Mouse (Mus musculus): ENCODE results near the gene Ccl2. TPM values are rescaled to one million over a fixed set of nuclear protein-coding genes. Genes with fewer than 3 reads are reported as not detected.
A peak's percentile ranks its signal among the peaks of the same experiment; 100 is the strongest.

Gene Ccl2
- polyA plus RNA-seq, 1 experiment from 2014 or later, result 8.0 TPM

DNA sequence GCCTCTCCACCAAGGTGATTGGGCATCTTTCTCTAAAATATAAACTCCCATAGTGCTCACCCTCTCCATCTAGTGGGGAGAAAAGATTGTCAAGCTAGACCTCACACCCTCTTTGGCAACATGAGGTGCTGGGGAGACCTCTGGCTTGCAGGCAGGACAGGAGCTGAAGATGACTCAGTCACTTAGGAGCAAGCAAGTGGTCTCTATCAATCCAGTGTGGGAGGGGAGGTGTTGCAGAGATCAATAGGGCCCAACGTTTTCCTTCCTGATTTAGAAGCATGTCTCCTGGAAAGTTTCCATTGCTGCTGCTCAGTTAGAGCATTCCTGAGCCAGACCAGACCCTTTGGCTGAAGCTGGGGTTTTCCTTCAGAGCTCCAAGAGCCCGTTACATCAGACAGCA lies 3.2 kb downstream of the Ccl2 start, which contains the start of gene Gm17268:
Gene Gm17268 (minus strand): TSS at position 28 of the 400 bp plus-strand sequence.
- Histone ChIP-seq H3K4me1 (peaks cover 21% of the 10 kb centered on the region), H3K9ac (no peak within 1 kb of the TSS), H3K27me3 (no peaks in the 10 kb centered on the region), H3K4me2 (no peak within 1 kb of the TSS), H3K4me3 (no peak within 1 kb of the TSS), H3K27ac (peak within 1 kb of the TSS; percentile 50; the same call in 1 of the 2 replicates), H3K9me3 (no peaks in the 10 kb centered on the region), H3K36me3 (no peaks in the 10 kb centered on the region)
- WGBS, result 20% methylated on average over 2 of the region's 2 CpGs
- ATAC-seq (ENCODE audit: insufficient number of reproducible peaks, low FRiP score, low TSS enrichment, low read depth), result no peak

DNA sequence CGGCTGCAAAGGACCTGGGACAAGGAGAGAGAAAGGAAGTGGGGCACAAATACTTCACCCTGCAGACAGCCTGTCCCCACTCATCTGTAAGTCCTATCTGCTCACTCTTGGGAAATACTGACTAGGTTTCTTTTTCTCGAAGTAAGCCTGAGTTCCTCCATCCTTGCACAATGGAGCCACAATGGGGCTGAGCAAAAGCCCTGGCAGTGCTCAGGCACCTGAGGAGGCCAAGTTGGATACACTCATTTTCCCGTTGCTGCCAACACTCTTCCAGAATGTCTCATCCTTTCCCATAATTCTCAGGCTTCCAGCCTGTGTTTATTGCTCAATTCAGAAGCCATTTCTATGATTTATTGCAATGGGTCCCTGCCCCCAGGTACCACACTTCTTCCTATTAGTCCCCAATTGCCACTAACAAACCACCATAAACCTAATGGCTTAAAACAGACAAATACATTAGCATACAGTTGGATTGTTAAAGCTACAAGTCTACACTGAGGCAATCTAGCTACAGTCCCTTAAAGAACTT lies 3.8 kb downstream of the Ccl2 start:
- 43% methylated on average over 3 of the region's 3 CpGs for WGBS
- Histone ChIP-seq H3K4me3 (no peak overlapping the region), H3K27me3 (no peaks in the 10 kb centered on the region), H3K4me1 (peaks cover 19% of the 10 kb centered on the region), H3K27ac (peak overlapping the region; percentile 50; the same call in 1 of the 2 replicates), H3K9me3 (no peaks in the 10 kb centered on the region), H3K9ac (no peak overlapping the region), H3K4me2 (no peak overlapping the region), H3K36me3 (no peaks in the 10 kb centered on the region)
- no peak for ATAC-seq (ENCODE audit: insufficient number of reproducible peaks, low FRiP score, low TSS enrichment, low read depth)

DNA sequence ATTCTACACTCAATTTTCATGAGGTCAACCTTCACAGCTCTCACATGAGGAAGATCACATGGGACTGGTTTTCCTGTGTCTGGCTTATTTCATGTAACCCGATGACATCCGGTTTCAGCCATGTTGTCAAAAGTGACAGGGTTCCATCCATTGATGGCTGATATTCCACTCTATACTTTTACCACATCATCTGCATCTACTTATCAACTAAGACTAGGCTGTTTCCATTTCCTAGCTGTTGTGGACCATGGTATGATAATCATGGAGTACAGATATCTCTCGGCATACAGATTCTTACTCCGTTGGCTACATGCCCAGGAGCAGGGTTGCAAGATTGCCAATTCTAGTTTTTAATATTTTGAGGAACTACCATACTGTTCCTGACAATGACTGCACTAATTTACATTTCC lies 6.3 kb downstream of the Ccl2 start:
- Histone ChIP-seq H3K36me3 (no peaks in the 10 kb centered on the region), H3K9ac (no peak overlapping the region), H3K27me3 (0 out of 2 replicates have a peak, but pooled peaks cover 3% of the 10 kb centered on the region), H3K27ac (no peak overlapping the region), H3K4me2 (no peak overlapping the region), H3K9me3 (no peaks in the 10 kb centered on the region), H3K4me3 (no peak overlapping the region), H3K4me1 (peaks cover 10% of the 10 kb centered on the region; the same call in 1 of the 2 replicates)
- ATAC-seq (ENCODE audit: insufficient number of reproducible peaks, low FRiP score, low TSS enrichment, low read depth), result no peak
- WGBS, result 75% methylated on average over 4 of the region's 4 CpGs

DNA sequence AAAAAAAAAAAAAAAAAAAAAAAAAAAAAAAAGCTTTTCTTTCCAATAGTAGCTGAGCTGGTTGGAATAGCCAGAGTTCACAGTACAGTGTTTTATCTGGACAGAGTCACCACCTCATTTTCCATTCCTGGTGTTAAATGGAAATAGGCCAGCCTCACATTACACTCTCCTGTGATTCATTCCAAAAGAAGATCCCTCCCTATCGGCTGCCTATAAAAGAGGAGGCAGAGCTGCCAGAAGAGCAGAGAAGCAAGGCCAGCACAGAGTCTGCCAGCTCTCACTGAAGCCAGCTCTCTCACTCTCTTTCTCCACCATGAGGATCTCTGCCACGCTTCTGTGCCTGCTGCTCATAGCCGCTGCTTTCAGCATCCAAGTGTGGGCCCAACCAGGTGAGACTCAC lies 10.1 kb downstream of the Ccl2 start, which contains the start of gene Ccl7:
Gene Ccl7 (plus strand): TSS at position 242 of the 400 bp plus-strand sequence.
- no peak within 1 kb of the TSS for H3K4me3 ChIP-seq
- WGBS, result 44% methylated on average over 3 of the region's 3 CpGs
- 0 out of 2 replicates have a peak, but pooled peaks cover 3% of the 10 kb centered on the region for H3K27me3 ChIP-seq
- H3K4me1 ChIP-seq, result 0 out of 2 replicates have a peak, but pooled peaks cover 4% of the 10 kb centered on the region
- no peaks in the 10 kb centered on the region for H3K36me3 ChIP-seq
- H3K27ac ChIP-seq, result peak within 1 kb of the TSS; percentile 43; the same call in 1 of the 2 replicates
- ATAC-seq (ENCODE audit: insufficient number of reproducible peaks, low FRiP score, low TSS enrichment, low read depth), result peak; percentile 40; the same call in 1 of the 2 replicates
- no peak within 1 kb of the TSS for H3K9ac ChIP-seq
- H3K4me2 ChIP-seq, result no peak within 1 kb of the TSS; the same call in 1 of the 2 replicates
- H3K9me3 ChIP-seq, result no peaks in the 10 kb centered on the region

DNA sequence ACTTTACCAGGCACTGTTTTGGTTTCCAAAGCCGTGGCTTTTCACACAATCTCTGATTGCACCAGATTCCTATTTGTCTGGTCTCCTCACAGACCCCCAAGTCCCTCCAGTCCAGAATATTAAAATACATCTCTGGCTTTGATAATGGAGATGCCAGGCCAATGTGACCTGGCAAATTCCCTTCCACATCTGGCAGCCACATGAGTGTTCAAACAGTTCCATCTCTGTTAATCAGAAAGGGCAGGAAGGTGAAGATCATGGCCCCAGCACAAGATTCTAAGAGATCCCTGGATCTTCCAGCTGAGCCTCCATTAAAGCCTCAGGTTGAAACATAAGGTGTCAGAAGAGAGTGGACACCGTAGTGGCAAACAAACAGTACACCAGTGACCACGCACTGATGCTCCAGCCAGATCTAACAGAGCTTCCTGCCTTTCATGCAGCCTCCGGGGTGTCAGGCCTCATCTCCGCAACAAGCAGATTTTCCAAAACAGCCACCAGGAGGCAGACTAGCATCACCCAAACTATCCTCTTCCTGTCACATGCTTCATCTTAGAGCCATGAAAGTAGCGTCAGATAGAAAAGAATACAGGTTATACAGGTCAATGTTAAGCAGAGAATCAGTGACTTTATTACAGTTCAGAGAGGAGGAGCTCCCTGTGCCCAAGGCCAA lies 12.5 kb downstream of the Ccl2 start:
- no peak overlapping the region for H3K4me2 ChIP-seq
- H3K4me3 ChIP-seq, result no peak overlapping the region
- H3K36me3 ChIP-seq, result no peaks in the 10 kb centered on the region
- H3K9me3 ChIP-seq, result no peaks in the 10 kb centered on the region
- H3K27me3 ChIP-seq, result peaks cover 3% of the 10 kb centered on the region; the same call in 1 of the 2 replicates
- H3K4me1 ChIP-seq, result 0 out of 2 replicates have a peak, but pooled peaks cover 4% of the 10 kb centered on the region
- H3K27ac ChIP-seq, result no peak overlapping the region
- 24% methylated on average over 6 of the region's 6 CpGs for WGBS
- ATAC-seq (ENCODE audit: insufficient number of reproducible peaks, low FRiP score, low TSS enrichment, low read depth), result no peak
- no peak overlapping the region for H3K9ac ChIP-seq

DNA sequence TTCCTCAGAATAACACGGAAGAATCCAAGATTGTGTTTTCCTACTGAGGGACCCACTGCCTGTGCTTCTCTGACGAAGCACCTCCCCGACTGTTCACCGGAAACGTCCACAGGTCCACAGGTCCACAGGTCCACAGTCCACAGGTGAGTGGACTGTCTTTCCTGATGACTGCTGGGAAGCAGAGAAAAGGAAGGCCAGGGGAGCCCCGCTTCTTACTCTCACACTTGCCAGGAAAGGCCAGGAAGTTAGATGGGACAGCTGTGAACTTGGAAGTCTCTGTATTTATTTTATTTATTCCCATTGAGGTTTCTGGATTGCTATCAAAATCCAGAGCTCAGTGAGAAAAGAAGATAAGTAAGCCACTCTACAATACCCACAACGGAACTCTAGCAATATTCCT lies 18.5 kb downstream of the Ccl2 start:
- H3K27me3 ChIP-seq, result no peaks in the 10 kb centered on the region; the same call in 1 of the 2 replicates
- no peak overlapping the region for H3K4me3 ChIP-seq
- no peaks in the 10 kb centered on the region for H3K4me1 ChIP-seq
- no peaks in the 10 kb centered on the region for H3K9me3 ChIP-seq
- ATAC-seq (ENCODE audit: insufficient number of reproducible peaks, low FRiP score, low TSS enrichment, low read depth), result no peak
- 87% methylated on average over 7 of the region's 7 CpGs for WGBS
- no peak overlapping the region for H3K9ac ChIP-seq
- no peaks in the 10 kb centered on the region for H3K36me3 ChIP-seq
- H3K4me2 ChIP-seq, result no peak overlapping the region
- no peak overlapping the region for H3K27ac ChIP-seq

DNA sequence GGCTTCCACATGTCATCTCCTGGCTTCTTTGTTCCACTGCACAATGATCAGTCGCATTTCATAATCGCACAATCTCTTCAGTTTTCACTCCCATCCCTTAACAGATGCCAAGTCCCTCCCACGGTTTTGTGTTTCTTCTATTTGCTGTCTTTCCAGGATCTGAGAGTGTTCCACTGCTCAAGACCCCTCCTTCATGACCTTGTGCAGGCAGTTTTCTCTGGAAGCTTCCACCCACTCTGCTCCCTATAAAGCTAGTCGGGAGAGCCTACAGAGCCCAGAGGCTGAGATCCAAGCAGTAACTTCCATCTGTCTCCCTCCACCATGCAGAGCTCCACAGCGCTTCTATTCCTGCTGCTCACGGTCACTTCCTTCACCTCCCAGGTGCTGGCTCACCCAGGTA lies 22.3 kb downstream of the Ccl2 start, which contains the start of gene Ccl11:
Gene Ccl11 (plus strand): TSS at position 178 of the 400 bp plus-strand sequence.
- Histone ChIP-seq H3K27ac (no peak within 1 kb of the TSS), H3K27me3 (no peaks in the 10 kb centered on the region), H3K9ac (no peak within 1 kb of the TSS), H3K9me3 (no peaks in the 10 kb centered on the region), H3K4me1 (no peaks in the 10 kb centered on the region), H3K36me3 (no peaks in the 10 kb centered on the region), H3K4me3 (no peak within 1 kb of the TSS), H3K4me2 (no peak within 1 kb of the TSS)
- ATAC-seq (ENCODE audit: insufficient number of reproducible peaks, low FRiP score, low TSS enrichment, low read depth), result no peak
- 74% methylated on average over 6 of the region's 6 CpGs for WGBS

DNA sequence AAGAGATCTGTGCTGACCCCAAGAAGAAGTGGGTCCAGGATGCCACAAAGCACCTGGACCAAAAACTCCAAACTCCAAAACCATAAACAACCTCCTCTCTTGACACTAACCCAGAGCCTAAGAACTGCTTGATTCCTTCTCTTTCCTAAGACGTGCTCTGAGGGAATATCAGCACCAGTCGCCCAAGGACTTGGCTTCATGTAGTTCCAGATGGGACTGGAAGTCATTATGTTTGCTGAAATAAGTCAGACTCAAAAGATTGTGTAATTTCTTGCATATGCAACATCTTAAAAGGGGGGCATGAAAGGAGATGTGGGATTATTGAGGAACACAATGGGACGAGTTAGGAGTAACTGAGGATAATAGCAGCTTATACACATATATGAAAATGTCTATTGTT lies 26.9 kb downstream of the Ccl2 start:
- no peak for ATAC-seq (ENCODE audit: insufficient number of reproducible peaks, low FRiP score, low TSS enrichment, low read depth)
- 48% methylated on average over 3 of the region's 3 CpGs for WGBS
- Histone ChIP-seq H3K4me3 (no peak overlapping the region), H3K36me3 (no peaks in the 10 kb centered on the region), H3K9me3 (no peaks in the 10 kb centered on the region), H3K9ac (no peak overlapping the region), H3K4me1 (no peaks in the 10 kb centered on the region), H3K4me2 (no peak overlapping the region), H3K27me3 (no peaks in the 10 kb centered on the region), H3K27ac (no peak overlapping the region)

DNA sequence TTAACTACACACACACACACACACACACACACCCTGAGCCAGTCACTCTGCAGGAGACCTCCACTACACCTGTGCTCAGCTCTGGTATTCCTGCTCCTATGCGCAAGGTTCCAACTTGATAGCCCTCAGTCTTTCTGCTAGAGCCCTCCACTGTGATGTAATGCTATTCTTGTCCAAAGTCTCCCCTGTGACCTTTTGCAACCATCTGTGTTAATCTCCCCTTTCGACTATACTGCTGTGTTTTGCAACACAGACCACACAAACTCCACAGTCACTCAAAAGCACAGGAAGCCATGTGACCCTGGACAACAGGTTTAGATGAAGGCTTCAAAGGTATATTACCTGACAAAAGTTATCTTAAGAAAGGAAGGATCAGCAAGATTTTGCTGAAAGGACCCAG lies 28.1 kb downstream of the Ccl2 start:
- 71% methylated on average over 2 of the region's 2 CpGs for WGBS
- no peaks in the 10 kb centered on the region for H3K9me3 ChIP-seq
- no peak overlapping the region for H3K4me3 ChIP-seq
- no peak overlapping the region for H3K9ac ChIP-seq
- no peak overlapping the region for H3K4me2 ChIP-seq
- H3K27ac ChIP-seq, result no peak overlapping the region
- no peaks in the 10 kb centered on the region for H3K36me3 ChIP-seq
- no peaks in the 10 kb centered on the region for H3K4me1 ChIP-seq
- H3K27me3 ChIP-seq, result no peaks in the 10 kb centered on the region
- no peak for ATAC-seq (ENCODE audit: insufficient number of reproducible peaks, low FRiP score, low TSS enrichment, low read depth)

DNA sequence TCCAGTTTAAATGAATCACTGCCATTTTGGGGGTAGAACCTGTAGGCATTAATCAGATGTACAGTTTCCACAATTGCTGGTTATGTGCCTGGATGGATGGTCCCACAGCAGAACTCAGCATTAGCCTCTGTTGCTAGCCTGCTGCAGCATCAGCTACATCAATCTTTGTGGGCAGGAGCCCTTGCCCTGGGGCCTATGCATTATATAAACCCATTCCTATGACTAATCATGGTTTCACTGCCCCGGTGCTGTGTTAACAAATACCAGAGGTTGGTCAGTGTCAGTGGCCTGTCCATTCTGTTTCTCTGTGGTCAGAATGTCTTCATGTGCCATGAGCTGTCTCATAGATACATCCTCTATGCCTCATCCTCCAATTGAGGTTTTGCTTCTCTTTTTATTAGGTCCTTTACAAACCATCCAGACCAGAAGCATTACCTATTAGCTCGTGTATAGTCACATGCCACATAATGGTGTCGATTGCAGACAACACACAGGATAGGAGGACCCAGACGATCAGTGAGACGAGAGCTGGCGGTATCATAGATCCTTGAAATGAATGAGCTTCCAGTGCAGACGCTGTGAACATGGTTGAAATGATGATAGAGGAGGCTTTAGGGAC lies 31.7 kb downstream of the Ccl2 start:
- H3K4me3 ChIP-seq, result no peak overlapping the region
- WGBS, result 77% methylated on average over 7 of the region's 7 CpGs
- H3K9ac ChIP-seq, result no peak overlapping the region

DNA sequence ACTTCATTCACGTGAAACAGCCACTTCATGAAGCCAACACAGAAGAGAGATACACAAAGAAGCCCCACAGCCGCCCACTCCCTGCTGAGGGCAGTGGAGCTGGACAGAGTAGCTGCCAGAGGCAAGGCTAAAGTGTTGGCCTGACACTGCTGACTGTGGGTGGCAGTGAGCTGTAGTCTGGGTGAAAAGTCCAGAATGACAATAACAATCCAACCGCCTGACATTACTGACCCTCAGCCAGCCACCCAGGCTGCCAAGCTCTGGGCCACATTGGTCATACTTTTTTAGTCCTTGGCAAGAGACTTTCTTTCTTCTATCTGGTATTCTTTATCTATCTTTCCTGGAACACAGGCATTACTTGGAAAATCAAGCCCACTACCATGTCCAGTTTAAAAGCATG lies 35.7 kb downstream of the Ccl2 start:
- no peak overlapping the region for H3K4me2 ChIP-seq
- no peaks in the 10 kb centered on the region for H3K4me1 ChIP-seq
- H3K27me3 ChIP-seq, result no peaks in the 10 kb centered on the region
- H3K4me3 ChIP-seq, result no peak overlapping the region
- no peak for ATAC-seq (ENCODE audit: insufficient number of reproducible peaks, low FRiP score, low TSS enrichment, low read depth)
- no peak overlapping the region for H3K27ac ChIP-seq
- 86% methylated on average over 3 of the region's 3 CpGs for WGBS
- no peaks in the 10 kb centered on the region for H3K36me3 ChIP-seq
- no peak overlapping the region for H3K9ac ChIP-seq
- no peaks in the 10 kb centered on the region for H3K9me3 ChIP-seq

More for the DNA sequence above, 31.7 kb downstream of the Ccl2 start:
- Histone ChIP-seq H3K27ac (no peak overlapping the region), H3K9me3 (no peaks in the 10 kb centered on the region), H3K4me1 (no peaks in the 10 kb centered on the region), H3K36me3 (no peaks in the 10 kb centered on the region), H3K4me2 (no peak overlapping the region), H3K27me3 (no peaks in the 10 kb centered on the region)
- no peak for ATAC-seq (ENCODE audit: insufficient number of reproducible peaks, low FRiP score, low TSS enrichment, low read depth)

DNA sequence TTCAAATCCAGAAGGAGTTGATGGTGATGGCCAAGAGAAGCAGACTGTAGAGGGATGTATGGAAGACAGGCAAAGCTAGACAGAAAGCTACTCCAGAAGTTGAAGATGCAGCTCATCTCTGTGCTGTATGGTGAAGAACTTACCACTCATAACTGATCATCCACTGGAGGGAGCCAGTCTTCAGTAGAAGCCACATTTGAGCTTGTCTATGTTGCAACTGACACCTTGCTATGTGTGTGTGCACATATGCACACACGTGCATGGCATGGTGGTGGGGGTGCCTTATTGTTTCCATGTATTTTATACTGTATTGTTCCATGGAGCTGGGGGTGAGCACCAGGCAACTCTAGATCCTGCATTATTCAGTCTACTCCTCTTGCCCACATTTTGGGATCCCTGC lies 37.0 kb downstream of the Ccl2 start:
- Histone ChIP-seq H3K4me1 (no peaks in the 10 kb centered on the region), H3K27ac (no peak overlapping the region), H3K36me3 (no peaks in the 10 kb centered on the region), H3K4me2 (no peak overlapping the region), H3K4me3 (no peak overlapping the region), H3K9ac (no peak overlapping the region), H3K9me3 (no peaks in the 10 kb centered on the region), H3K27me3 (no peaks in the 10 kb centered on the region)
- WGBS, result 83% methylated on average over 1 of the region's 1 CpGs
- no peak for ATAC-seq (ENCODE audit: insufficient number of reproducible peaks, low FRiP score, low TSS enrichment, low read depth)
